Mouse (Mus musculus) right cerebral cortex, postnatal 4 days (tissue): ENCODE measurements at regions not wholly inside any gene's neighbourhood (a gene's known extent, or its start where the extent isn't known, plus 50 kb on each side); places are given as distances from the start of the nearest gene placed in this dataset.

Experiments used
- DNase-seq: peaks from one replicate; pipeline ENCODE4 v3.0.0-alpha.2; 2022

DNA sequence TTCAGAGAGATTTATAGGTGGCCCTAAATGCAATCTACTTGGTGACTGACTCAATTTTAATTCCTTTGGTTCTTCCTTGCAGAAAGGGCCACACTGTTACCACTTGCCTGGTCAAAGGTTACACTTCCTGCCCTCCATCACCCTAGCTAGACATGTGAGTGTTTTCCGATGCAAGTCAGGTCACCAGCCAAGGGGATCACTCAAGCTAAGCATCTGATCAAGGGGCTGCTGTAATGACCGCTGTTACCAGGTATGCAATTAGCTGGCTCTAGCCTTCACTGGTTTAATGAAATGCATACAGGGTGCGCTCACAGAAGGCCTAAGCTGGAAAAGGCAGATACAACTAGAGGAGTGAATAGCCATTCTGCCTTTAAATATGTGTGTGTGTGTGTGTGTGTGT, 105.1 kb downstream of the Mtx2 start:
- no peak for DNase-seq

DNA sequence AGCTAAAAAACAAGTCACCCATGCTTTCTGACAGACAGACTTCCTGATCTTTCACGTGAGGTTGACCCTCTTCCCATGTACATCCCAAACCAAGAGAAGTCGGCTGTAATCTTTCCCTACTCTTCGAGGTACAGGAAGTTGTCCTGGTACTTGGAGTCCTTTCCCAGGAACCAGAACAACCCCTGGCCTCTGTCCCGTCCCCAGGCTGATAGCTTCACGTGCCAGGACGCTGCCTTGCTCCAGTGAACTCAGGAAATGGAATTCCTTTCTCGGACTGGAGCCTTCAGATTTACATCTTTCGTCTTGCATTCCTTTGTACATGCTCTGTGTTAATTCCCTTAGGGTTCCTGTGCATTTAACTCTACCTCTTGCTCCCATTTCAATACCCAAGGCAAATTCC, 107.6 kb downstream of the Mtx2 start:
- DNase-seq = no peak

DNA sequence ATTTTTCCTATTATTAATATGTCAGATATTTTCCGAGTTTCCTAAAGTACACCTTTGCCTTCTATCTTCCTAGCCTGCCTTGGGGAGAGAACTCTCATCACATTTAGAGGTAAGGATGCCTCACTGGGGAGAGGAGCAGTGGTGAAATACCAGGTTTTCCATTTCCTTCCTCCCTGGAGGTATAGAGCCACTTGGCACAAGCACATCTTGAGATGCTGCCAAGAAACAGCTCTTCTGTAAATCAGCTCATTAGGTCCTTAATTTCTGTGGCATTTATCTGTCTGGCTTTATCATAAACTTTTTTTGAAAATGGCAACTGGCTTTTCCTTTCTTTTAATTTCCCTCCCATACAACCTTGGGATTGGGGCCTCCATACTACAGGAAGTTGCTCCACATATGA, 108.2 kb downstream of the Mtx2 start:
- no peak for DNase-seq

DNA sequence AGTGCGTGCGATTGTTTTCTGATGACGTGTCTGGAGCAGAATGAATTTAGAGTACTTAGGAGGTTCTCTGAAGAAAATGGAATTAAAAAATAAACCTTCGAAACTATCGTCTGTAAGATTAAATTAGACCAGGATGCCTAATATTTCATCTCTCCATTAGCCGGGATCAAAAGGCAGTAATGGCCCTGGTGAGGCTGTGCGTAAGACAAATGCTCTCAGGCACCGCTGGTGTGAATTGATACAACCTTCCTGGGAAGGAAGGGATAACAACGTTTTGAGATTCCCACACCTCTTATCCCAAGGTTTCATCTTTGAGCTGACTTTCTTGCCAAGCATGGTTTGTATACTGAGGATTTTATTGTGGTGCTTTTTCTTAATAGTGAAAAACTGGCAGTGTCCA, 113.1 kb downstream of the Mtx2 start:
- no peak for DNase-seq

DNA sequence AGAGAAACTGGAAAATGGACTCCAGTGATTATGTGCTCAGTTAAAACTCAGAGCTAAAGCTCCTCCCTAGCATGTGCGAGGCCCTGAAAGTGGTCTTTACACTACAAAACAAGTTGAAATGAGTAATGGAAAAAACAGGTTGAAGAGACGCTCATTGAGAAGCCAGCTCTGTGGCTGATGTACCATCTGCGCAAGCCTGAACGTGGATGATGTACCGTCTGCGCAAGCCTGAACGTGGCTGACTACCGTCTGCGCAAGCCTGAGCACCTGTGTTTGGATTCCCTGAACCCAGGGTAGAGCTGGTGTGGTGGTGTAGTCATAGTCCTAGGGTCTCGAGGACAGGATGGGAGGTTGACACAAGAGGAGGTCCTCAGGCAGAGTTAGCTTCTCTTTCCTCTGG, 116.4 kb downstream of the Mtx2 start:
- no peak for DNase-seq

DNA sequence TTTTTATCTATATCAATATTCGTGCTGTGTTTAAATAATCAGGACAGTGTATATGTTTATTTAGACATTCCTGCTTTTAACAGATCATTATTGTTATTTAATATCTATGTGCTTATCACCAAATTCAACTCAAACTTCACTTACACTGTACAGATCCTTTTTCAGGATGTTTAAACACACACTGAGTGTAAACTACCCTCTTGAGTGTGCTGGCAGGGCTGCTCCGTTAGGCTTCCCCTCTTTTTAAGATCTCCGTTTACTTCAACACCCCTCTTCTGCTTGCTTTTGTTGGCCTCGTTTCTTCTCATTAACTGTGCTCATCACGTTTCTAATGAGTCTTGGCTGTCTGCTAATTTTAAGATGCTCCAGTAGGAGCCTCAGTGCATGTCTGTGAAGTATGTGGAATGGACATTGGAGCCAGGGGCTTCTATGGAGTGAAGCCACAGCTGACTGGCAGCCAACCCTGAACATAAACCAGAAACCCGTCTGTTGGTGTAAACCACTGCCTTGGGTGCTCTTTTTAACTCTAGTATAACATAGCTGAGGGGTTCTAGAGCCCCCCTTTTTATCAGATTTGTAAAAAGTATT, 117.1 kb downstream of the Mtx2 start:
- DNase-seq = no peak

DNA sequence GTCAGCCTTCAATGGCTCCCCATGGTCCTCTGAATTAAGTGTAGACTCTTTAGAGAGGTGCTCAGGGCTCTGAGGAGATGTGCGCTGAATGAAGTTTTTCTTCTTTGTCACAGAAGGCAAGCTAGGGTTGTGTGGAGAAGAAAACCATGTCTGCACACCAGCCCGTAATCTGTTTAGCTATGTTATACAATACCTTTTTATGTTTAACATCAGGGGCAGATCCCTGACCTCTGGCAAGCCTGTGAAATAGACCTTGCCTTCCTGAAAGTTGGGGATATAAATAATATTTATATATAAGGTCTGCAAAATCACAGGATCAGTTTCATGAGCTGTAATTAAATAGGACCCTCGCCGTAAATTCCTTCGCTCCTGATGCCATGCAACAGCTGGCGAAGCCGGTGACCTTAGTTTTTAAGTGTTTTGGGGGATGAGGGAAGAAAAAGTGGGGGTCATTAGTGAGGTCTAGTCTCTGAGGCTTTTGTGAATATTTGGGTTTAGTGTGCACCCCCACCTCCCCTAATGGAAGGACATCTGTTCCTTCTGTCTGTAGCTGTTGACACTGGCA, 119.7 kb downstream of the Mtx2 start:
- no peak for DNase-seq

DNA sequence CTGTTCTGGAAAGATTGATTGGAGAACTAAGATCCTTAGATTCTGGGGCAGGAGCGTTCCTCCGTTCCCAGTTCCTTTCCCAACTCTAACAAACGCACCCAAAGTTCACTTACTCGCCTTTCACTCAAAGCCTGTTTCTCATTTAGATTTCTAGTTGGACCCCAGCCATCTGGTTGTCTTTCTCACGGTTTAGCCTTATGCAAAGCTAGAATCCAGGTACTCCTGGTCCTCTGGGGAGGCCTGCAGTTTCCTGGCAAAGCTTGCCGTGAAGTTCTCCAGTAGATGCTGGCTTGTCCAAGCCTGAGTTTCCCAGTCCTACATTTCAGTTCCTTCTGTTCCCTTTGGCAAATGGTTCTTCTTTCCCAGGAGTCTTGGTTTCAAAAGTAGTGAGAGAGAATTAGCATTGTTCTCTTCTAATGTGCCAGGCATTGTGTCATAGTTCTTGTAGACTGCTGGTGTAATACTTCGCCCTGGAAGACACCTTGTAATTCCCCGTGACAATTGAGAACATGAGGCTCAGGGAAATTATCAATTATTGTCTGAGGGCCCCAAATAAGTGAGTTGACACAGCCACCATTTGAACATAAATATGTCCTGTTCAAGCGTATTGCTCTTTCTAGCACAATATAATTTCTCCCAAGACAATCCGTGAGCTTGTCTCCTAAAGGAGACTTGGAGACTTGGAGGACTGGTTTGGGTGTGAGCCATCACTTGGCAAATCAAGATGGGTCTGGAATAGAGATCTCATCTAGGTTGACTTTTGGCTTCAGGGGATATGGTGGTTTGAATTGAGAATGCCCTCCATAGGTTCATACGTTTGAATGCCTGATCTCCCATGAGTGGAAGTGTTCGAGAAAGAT, 126.0 kb downstream of the Mtx2 start:
- DNase-seq = no peak

DNA sequence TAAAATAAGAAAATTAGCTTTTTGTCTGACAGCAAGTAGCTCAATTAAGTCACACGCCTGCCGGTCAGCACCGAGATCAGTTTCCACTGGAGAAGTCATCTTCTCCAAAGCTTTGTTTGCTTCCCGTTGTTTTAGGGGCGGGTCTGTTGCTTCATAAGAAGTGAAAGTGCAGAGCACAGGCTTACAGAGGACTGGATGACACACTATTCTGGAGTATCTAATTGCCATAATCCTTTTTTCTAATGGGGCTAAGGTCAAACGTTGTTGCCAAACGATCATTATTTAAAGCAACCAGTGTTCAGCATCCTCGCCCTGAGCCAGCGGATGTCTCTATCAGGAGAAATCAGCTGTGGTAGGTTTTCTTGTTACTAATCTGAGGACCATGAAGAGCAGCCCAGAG, 128.5 kb downstream of the Mtx2 start:
- DNase-seq = no peak

DNA sequence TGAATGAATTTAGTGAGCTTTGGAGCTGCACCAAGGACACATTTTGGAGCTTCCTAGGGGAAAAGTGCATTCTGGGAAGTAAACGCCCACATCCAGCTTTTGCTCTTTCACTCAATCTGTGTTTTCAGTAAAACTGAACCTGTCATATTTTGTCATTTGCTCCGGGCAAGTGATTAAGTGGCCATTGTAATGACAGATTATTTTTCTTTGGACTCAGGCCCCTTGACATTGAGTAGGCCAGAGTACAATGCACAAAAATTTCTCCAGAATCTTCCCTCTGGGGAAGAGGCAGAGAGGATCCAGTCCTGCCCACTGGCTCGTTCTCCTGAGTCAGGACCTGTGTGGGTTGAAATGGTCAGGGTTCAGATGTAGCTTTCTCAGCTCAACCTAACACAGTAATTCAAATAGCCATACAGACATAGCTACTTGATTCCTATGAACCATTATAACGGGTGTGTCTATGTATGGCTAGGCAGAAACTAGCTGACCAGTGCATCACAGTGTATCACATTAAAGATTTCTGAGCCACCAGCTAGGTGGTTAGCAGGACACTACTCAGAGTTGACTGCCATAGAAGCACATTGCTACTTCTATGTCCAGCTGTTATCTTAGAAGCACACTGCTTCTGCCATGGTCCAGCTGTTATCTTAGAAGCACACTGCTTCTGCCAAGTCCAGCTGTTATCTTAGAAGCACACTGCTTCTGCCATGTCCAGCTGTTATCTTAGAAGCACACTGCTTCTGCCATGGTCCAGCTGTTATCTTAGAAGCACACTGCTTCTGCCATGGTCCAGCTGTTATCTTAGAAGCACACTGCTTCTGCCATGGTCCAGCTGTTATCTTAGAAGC, 129.9 kb downstream of the Mtx2 start:
- DNase-seq = no peak

DNA sequence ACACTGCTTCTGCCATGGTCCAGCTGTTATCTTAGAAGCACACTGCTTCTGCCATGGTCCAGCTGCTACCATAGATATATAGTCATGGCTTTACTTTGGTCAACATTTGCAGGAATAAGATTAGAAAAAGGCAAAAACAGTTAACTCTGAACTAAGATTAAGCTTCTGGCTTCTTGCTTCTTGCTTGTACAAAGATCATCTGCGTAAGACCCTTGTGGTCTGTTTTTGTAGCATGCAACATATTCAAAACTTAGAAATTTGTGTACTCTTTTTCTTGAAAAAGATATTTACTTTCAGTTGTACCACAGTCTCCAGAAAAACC, 130.5 kb downstream of the Mtx2 start:
- no peak for DNase-seq

DNA sequence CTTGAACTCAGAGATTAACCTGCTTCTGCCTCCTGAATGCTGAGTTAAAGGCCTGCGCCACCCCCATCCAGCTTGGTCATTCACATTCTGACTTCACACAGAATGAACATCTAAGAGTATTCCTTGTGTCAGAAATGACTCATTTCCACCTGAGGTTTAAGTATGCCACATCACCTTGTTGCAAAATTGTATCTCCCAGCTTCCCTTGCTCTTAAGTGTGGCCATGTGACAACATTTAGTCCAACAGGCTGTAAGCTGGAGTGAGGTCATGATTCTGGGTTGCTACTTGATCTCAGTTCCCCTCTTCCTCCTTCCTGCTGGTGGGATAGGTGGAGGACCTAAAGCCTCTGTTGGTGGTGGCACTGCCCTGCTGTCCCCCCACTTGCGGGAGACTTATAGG, 131.0 kb downstream of the Mtx2 start:
- no peak for DNase-seq

DNA sequence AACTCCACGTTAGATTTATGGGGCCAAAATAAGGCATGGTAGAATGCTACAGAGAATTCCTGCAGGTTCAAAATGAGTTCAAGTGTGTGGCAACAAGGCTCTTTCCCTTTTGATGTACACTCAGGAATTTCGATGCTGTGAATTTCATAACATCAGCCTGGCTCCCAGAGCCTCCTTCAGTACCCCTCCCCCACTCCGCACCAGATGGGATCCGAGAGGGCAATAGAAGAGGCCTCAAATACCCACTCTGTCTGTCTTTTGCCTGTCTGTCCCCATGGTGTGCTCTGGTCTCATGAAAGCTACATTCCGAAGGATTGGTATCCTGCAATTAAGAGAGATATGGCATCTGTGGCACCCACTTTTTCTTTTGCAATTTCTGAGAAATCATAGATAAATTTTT, 134.3 kb downstream of the Mtx2 start:
- no peak for DNase-seq

DNA sequence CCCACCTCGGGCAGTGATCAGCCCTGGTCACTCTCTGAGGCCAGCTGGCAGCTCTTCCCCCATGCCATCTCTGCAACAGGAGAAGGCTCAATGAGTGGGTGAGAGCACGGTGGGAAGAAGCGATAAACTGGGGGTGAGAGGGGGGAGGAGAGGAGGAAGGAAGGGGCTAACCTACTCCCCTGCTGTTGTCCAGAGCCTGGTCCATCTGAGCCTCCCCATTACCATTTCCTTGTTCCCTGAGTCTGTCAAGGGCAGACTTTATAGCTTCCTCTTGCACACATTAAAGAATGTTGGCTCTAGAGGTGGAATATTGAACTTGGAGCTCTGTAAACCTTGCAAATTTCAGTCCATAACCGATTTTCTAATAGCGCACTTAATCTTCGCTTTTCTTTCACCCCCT, 136.8 kb downstream of the Mtx2 start:
- no peak for DNase-seq

DNA sequence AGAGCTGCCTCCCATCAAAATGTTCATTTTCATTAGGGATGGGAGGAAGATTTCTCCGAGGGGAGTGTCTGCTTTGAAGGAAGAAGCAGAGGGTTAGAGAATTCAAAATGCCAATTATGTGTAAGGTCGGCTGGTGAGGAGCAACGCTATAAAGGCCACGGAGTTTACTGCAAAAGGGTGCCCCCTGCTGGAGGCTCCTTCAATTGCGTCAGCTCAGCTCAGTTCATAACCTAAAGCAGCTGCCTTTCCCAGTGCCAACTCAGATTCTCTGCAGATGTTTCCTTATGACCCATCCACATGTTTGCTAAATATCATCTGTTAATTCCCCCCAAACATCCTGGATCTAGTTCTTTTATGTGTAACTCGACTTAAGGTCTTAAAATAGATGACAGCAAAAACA, 138.8 kb downstream of the Mtx2 start:
- DNase-seq = peak; percentile 88

DNA sequence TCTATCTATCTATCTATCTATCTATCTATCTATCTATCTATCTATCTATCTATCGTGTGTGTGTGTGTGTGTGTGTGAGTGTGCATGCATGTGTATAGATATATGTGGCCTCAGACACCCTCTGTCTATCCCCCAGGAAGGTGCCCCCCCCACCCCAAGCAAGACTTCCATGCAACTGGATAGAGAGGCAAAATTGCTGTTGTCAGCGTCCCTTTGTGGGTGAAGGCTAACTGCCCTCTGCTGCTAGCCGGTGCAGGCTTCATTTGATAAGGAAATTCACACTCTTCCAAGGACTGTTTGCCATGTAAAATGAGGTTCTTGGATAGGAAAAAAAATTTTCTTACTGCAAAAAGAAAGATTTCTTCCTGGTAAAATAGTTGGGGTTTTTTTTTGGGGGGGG, 139.4 kb downstream of the Mtx2 start:
- peak; percentile 6 for DNase-seq

DNA sequence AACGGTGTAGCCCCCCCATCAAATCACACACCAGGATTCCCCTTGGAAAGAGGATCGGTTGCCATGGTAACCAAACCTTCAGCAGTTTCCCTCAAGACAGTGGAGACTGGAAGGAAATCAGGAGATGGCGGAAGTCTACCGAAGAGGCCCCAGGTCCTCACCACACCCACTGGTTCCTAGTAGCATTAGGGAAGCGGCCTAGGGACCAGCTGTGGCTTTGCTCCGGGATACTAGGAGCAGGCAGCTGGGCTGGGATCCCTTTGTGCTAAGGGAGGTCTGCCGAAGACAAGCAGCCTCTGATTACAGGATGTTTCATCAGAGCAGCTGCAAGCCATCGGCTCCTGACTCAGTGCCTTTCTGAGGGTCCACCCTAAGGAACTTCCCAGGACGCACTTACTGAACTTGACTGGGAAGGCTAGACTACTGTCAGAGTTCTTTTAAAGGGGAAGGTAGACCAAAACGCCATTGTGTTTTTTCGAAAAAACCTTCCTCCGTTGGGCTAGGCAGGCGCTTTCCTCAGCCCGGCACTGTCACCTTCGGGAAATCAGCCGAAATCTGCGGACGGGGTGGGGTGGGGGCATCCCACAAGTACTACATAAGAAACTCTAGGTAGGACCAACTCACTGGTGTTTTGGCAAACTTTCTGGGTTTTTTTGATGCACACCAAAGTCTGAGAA, 139.9 kb downstream of the Mtx2 start:
- peak; percentile 39 for DNase-seq

DNA sequence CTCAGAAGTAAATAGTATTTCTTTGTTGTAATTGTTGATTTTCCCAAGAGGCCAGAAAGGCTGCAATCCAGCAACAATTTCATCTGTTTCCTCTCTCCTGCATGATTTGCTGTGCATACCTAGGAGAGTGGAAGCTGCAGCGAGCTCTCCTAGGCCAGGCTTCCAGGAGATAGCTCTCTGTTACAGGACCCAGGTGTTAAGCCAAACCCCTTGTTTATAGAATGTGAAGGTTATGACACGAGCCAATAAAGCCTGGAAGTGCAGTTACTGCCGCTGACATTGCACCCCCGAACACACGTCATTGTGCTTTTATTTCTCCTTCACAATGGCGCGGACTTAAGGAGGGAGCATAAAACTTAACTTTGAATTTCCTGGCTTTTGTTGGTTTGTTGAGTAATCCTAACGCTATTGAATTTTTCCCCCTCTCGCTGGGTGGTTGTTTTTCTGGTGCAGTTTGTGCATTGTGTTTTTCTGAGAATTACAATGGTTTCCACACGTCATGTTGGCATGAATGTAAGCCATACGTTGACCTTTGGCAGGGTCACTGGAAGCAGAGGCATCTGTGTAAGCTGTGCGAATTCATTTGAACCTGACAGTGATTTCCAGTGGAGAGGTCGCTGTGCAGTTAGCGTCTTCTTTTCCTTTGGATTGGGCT, 145.1 kb downstream of the Mtx2 start:
- no peak for DNase-seq

DNA sequence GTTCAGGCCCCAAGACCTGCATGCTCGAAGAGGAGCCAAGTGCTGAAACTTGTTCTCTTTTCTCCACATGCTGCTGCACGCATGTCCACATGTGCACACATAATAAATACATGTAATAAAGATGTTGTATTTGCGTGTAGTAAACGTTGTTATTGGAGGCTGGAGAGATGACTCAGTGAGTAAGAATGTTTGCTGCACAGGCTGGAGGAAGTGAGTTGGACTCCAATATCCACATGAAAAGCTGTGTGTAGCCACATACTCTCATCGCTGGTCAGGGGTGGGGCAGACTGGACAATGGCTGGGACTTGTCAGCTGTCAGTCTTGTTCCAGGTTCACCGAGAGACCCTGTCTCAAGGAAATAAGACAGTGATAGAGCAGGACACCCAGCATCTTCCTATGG, 147.8 kb downstream of the Mtx2 start:
- DNase-seq = no peak

DNA sequence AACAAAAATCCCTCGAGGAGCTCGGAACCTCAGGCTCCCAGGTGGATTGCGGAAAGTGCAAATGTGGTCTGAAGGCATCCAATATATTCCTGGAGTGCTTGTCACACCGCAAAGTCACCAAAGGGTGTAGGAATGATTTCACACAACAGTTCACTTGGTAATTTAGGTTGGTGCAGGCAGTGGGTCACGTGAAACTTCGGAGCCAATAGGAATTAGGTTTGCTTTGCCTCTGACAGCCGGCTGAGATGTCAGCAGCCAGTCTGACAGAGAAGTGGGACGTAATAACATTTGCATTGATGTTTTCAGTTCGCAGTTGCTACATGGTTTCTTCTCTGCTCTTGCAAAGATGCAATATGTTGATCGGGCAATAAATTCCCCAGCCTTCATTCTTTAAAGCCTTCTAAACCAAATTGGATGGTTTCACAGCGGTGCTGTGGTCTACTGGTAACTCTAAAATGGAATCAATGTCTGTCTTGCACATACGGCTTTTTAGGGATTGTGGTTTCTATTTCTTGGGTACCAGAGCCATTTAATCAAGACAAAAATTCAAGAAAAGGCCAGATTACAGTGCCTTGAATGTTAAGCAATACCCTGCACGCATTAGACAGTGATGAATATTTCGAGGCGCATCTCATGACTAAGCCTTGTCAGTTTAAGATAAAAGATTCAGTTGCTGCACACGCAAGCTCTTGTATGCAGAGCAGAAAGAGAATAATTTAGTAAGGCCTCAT, 149.2 kb downstream of the Mtx2 start:
- no peak for DNase-seq

DNA sequence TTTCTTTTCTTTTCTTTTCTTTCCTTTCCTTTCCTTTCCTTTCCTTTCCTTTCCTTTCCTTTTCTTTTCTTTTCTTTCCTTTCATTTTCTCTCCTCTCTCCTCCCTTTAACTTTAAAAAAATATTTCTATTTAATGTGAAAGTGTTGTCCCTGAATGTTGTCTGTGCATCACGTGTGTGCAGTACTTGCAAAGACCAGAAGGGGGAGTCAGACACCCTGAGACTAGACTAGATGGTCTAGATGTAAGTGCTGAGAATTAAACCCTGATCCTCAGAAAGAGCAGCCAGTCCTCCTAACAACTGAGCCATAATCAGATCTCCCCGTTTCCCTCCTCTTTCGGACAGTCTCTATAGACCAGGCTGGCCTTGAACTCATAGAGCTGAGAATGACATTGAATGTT, 151.7 kb downstream of the Mtx2 start:
- DNase-seq = no peak

DNA sequence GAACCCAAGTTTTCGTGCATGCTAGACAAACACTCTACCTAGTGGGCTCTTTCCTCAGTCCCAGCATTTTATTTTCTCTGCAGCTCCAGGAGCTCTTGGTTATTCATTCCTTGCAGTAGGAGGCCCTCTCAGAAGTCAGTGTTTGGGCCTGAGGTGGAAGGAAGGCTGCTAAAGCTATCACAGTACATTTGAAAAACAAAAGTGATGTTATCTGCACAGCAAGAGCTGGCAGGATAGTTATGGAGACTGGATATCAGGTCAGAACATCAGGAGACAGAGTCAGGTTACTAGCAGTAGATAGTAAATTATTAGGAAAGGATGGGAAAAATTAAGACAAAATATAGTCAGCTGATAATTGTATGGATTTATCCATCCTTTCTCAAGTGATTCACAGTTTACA, 152.2 kb downstream of the Mtx2 start:
- no peak for DNase-seq
